Mouse (Mus musculus): Measurements from ENCODE around the gene Tedc2. TPM values are rescaled to one million over a fixed set of nuclear protein-coding genes. Genes with fewer than 3 reads are reported as not detected.

Tedc2 gene
- polyA plus RNA-seq, 1 experiment = 4.2 TPM

DNA sequence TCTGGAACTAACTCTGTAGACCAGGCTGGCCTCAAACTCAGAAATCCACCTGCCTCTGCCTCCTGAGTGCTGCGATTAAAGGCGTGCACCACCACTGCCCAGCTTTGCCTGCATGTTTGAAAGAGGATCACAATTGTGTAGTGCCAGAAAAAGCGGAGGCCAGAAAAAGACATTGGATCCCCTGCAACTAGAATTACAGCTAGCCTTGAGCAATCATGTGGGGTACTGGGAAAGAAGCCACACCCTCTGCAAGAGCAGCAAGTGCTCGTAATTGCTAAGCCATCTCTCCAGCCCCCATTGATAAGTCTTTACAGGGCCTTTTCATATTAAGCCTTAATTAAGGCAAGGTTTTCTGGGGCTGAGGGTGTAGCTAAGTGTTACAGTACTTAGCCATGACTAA is 29.2 kb downstream of the Tedc2 start:
- H3K4me3 ChIP-seq (ENCODE audit: insufficient read depth, low read depth, low read length) = no peak overlapping the region
- H3K27ac ChIP-seq (replicated peaks; ENCODE audit: low read depth, low read length) = no peak overlapping the region
- 0 out of 2 replicates have a peak, but pooled peaks cover 8% of the 10 kb centered on the region for H3K4me1 ChIP-seq (ENCODE audit: control insufficient read depth, insufficient read depth, insufficient read length, low read length)

- 0 out of 2 replicates have a peak, but pooled peaks cover 8% of the 10 kb centered on the region for H3K4me1 ChIP-seq (ENCODE audit: control insufficient read depth, insufficient read depth, insufficient read length, low read length)
- no peak overlapping the region for H3K27ac ChIP-seq (replicated peaks; ENCODE audit: low read depth, low read length)
- no peak overlapping the region for H3K4me3 ChIP-seq (ENCODE audit: insufficient read depth, low read depth, low read length)
These were observed 29.7 kb downstream of the Tedc2 start for GRCm38 (mm10) chr17:24190934-24191333.

- no peak overlapping the region for H3K27ac ChIP-seq (replicated peaks; ENCODE audit: low read depth, low read length)
- no peak overlapping the region for H3K4me3 ChIP-seq (ENCODE audit: insufficient read depth, low read depth, low read length)
- H3K4me1 ChIP-seq (ENCODE audit: control insufficient read depth, insufficient read depth, insufficient read length, low read length) = no peaks in the 10 kb centered on the region
These were observed 46.4 kb downstream of the Tedc2 start for GRCm38 (mm10) chr17:24174259-24174658.

GRCm38 (mm10) chr17:24173423-24173822 is 47.2 kb downstream of the Tedc2 start:
- Histone ChIP-seq H3K4me1 (ENCODE audit: control insufficient read depth, insufficient read depth, insufficient read length, low read length) (no peaks in the 10 kb centered on the region), H3K4me3 (ENCODE audit: insufficient read depth, low read depth, low read length) (no peak overlapping the region), H3K27ac (replicated peaks; ENCODE audit: low read depth, low read length) (no peak overlapping the region)

DNA sequence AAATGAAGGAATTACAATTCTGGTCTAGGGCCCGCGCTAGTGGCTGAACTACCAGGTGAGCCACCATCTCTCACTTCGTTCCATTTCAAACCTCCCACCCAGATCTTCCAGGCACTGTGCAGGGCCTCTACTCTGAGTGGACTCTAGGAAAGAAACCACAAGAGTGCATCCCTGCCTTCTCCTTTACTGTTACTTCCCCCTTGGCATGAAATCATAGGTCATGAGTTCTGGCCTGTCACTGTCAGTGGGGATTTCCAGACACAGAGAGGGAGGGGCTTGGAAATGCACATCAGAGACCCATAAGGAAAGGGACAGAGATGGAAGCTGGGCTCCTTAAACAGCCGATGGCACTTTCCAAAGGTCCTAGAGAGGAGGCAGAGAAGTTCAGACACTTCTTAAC is 48.9 kb downstream of the Tedc2 start:
- Histone ChIP-seq H3K4me1 (ENCODE audit: control insufficient read depth, insufficient read depth, insufficient read length, low read length) (peaks cover 7% of the 10 kb centered on the region), H3K27ac (replicated peaks; ENCODE audit: low read depth, low read length) (peak overlapping the region; percentile 74), H3K4me3 (ENCODE audit: insufficient read depth, low read depth, low read length) (no peak overlapping the region)

- 0 out of 2 replicates have a peak overlapping the region, but pooled peaks have one; percentile 1 for H3K4me3 ChIP-seq (ENCODE audit: insufficient read depth, low read depth, low read length)
- H3K4me1 ChIP-seq (ENCODE audit: control insufficient read depth, insufficient read depth, insufficient read length, low read length) = peaks cover 7% of the 10 kb centered on the region
- peak overlapping the region; percentile 58 for H3K27ac ChIP-seq (replicated peaks; ENCODE audit: low read depth, low read length)
These were observed 49.9 kb downstream of the Tedc2 start for GRCm38 (mm10) chr17:24170729-24171128.

DNA sequence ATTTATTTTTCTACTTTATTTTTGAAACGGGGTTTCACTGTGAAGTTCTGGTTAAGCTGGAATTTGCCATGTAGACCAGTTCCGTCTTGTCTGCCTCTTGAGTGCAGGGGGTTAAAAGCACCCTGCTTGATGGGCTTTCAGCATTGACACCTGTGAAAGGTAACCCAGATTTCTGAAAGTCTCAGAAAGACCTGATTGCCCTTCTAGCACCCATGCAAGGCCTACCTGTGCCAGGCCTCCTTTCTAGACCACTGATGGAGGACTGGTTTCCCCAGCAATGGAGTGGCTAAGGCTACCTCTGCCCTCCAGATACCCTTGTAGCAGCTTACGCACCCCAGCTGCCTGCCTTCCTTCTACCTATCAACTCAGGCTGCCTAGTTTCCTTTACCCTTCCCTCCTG is 50.5 kb downstream of the Tedc2 start:
- H3K27ac ChIP-seq (replicated peaks; ENCODE audit: low read depth, low read length) = peak overlapping the region; percentile 55; the same call in 1 of the 2 replicates
- peaks cover 7% of the 10 kb centered on the region for H3K4me1 ChIP-seq (ENCODE audit: control insufficient read depth, insufficient read depth, insufficient read length, low read length)
- peak overlapping the region; percentile 79 for H3K4me3 ChIP-seq (ENCODE audit: insufficient read depth, low read depth, low read length)

DNA sequence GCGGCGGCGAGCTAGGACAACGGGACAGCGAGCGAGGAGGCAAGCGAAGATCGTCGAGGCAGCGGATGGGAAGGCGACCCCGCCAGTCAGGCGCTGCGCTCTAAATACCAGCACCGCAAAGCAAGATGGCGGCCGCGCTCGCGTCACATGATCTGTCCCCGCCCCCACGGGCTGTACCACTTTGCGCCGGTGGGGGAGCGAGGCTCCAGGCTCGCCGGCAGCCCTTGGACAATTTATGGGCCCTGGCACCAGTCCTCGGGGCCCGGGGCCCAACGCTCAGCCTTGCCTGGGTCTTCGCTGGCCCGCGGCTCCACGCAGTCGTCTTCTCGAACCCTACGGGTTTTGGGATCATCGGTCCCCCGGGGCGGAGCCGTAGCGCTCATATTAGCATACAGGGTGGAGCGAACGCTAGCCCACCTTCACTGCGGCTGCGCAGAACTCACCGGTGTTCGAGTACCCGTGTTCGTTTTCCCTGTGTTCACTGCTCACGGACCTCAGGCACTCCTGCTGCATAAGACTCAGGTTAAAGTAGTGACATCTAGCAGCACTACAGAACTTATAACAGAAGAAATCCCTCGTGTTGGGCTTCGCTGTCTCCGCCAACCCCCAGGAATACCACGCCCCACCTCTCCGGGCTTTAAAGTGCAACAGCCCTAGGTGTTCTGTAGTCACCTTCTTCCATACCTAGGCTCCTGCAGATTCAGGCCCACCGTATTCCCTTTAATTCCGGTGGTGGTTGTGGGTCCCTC is 51.2 kb downstream of the Tedc2 start, which contains the start of gene Atp6v0c:
Atp6v0c (minus strand) TSS at position 386 of the 749 bp plus-strand sequence.
- Histone ChIP-seq H3K4me3 (ENCODE audit: insufficient read depth, low read depth, low read length) (peak within 1 kb of the TSS; percentile 79), H3K27ac (replicated peaks; ENCODE audit: low read depth, low read length) (peak within 1 kb of the TSS; percentile 99), H3K4me1 (ENCODE audit: control insufficient read depth, insufficient read depth, insufficient read length, low read length) (peaks cover 7% of the 10 kb centered on the region)

DNA sequence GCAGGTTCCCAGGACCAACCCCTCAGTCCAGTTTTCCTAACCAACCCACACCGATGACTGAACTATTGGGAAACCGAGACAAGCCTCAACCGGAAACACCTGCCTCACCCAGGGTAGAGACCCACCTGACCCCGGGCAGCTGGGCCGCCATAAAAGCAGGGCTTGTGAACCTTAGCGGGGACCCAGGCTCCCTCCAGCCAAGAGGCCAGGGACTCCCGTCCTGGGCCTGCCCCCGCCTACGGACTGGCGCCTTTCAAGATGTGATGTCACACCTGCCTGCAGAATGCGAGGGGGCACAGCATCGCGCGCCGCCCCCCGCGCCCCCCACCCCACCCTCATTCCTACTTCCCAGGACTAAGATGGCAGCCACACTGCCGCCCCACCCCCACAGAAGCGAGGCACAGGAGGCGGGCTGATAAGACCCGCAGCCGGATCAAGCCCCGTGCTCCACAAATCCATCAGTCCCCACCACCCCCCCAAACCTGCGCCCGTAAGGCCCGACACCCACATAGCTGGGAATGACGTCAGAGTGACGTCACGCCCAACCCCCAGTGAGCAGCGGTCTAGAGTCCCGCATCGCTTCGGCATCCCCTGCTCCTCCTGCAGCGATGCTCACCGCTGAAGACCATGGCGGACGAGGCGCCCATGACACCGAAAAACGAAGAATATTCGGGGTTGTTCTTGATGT is 51.9 kb downstream of the Tedc2 start:
- Histone ChIP-seq H3K4me1 (ENCODE audit: control insufficient read depth, insufficient read depth, insufficient read length, low read length) (peaks cover 7% of the 10 kb centered on the region), H3K4me3 (ENCODE audit: insufficient read depth, low read depth, low read length) (peak overlapping the region; percentile 79), H3K27ac (replicated peaks; ENCODE audit: low read depth, low read length) (peak overlapping the region; percentile 99)

DNA sequence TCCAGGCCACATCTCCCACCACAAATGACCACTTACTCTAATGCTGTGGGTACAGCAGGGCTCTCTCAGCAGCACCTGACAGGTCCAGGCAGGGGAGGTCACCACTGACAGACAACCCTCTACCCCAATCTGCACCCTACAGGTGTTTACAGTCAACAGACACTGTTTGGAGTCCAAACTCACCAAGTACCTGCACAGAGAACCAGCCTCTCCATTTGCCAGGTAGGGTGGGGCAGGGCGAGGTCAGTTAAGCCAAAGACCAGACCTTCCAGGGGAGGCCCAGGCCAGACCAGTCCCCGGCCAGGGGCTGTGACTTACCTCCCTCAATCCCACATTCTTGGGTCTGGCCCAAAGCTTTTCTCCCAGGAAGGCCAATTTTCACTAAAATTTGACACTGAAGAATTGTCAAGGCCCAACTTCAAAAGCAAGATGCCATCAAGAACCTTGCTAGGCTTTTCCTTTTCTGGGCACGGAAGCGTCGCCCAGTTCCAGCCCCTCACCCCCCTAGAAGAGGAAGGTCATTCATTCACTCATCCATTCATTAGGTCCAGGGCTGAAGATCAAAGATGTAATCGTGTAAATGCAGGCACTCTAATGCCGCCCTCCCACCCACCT is 52.7 kb downstream of the Tedc2 start:
- Histone ChIP-seq H3K4me1 (ENCODE audit: control insufficient read depth, insufficient read depth, insufficient read length, low read length) (peaks cover 7% of the 10 kb centered on the region), H3K27ac (replicated peaks; ENCODE audit: low read depth, low read length) (peak overlapping the region; percentile 67), H3K4me3 (ENCODE audit: insufficient read depth, low read depth, low read length) (peak overlapping the region; percentile 79)

- Histone ChIP-seq H3K27ac (replicated peaks; ENCODE audit: low read depth, low read length) (peak overlapping the region; percentile 58), H3K4me1 (ENCODE audit: control insufficient read depth, insufficient read depth, insufficient read length, low read length) (peaks cover 10% of the 10 kb centered on the region), H3K4me3 (ENCODE audit: insufficient read depth, low read depth, low read length) (peak overlapping the region; percentile 14)
These were observed 53.5 kb downstream of the Tedc2 start for GRCm38 (mm10) chr17:24167120-24167519.

Other genes with a start within 250 kb of the Tedc2 start
- gene Prss30, start 240.3 kb downstream of the Tedc2 start, polyA plus RNA-seq (2012; ENCODE audit: insufficient read depth, insufficient read length, missing spikeins) = not detected in 2 replicates
- not detected in 2 replicates for gene Prss22, start 222.8 kb downstream of the Tedc2 start, polyA plus RNA-seq (2012; ENCODE audit: insufficient read depth, insufficient read length, missing spikeins)
- 1.7 and 3.0 TPM in 2 replicates for gene Prss27, start 182.7 kb downstream of the Tedc2 start, polyA plus RNA-seq (2012; ENCODE audit: insufficient read depth, insufficient read length, missing spikeins)
- 7.9 and 8.3 TPM in 2 replicates for gene Kctd5, start 147.4 kb downstream of the Tedc2 start, polyA plus RNA-seq (2012; ENCODE audit: insufficient read depth, insufficient read length, missing spikeins)
- 23.9 and 24.3 TPM in 2 replicates for gene Pdpk1, start 69.9 kb downstream of the Tedc2 start, polyA plus RNA-seq (2012; ENCODE audit: insufficient read depth, insufficient read length, missing spikeins)
- gene Amdhd2, start 57.1 kb downstream of the Tedc2 start, polyA plus RNA-seq (2012; ENCODE audit: insufficient read depth, insufficient read length, missing spikeins) = 13.4 and 16.2 TPM in 2 replicates
- 241 and 250 TPM in 2 replicates for gene Atp6v0c, start 51.1 kb downstream of the Tedc2 start, polyA plus RNA-seq (2012; ENCODE audit: insufficient read depth, insufficient read length, missing spikeins)
- gene Tbc1d24, start 15.3 kb downstream of the Tedc2 start, polyA plus RNA-seq (2012; ENCODE audit: insufficient read depth, insufficient read length, missing spikeins) = 2.7 and 7.0 TPM in 2 replicates
- gene Ntn3, start 11.3 kb downstream of the Tedc2 start, polyA plus RNA-seq (2012; ENCODE audit: insufficient read depth, insufficient read length, missing spikeins) = 0.52 and 1.6 TPM in 2 replicates
- gene Ccnf, start 30.6 kb upstream of the Tedc2 start, polyA plus RNA-seq (2012; ENCODE audit: insufficient read depth, insufficient read length, missing spikeins) = 0.79 TPM in 1 of 2 replicates, not detected in the other
- gene Abca17, start 130.2 kb upstream of the Tedc2 start, polyA plus RNA-seq (2012; ENCODE audit: insufficient read depth, insufficient read length, missing spikeins) = not detected in 2 replicates
- 6.7 and 8.3 TPM in 2 replicates for gene Abca3, start 131.1 kb upstream of the Tedc2 start, polyA plus RNA-seq (2012; ENCODE audit: insufficient read depth, insufficient read length, missing spikeins)
- 44.3 and 47.2 TPM in 2 replicates for gene Rnps1, start 193.7 kb upstream of the Tedc2 start, polyA plus RNA-seq (2012; ENCODE audit: insufficient read depth, insufficient read length, missing spikeins)
- 1,121 and 1,239 TPM in 2 replicates for gene Eci1, start 205.8 kb upstream of the Tedc2 start, polyA plus RNA-seq (2012; ENCODE audit: insufficient read depth, insufficient read length, missing spikeins)
- not detected in 2 replicates for gene Dnase1l2, start 222.3 kb upstream of the Tedc2 start, polyA plus RNA-seq (2012; ENCODE audit: insufficient read depth, insufficient read length, missing spikeins)
- gene E4f1, start 249.5 kb upstream of the Tedc2 start, polyA plus RNA-seq (2012; ENCODE audit: insufficient read depth, insufficient read length, missing spikeins) = 6.9 and 7.0 TPM in 2 replicates
- 40.0 and 47.3 TPM in 2 replicates for gene Pgp, start 249.5 kb upstream of the Tedc2 start, polyA plus RNA-seq (2012; ENCODE audit: insufficient read depth, insufficient read length, missing spikeins)

Data from brown adipose tissue, adult 24 weeks (tissue).